Mouse (Mus musculus): Measurements from ENCODE around the gene Zfp36.
A peak's percentile ranks its signal among the peaks of the same experiment; 100 is the strongest.

The Zfp36 gene

DNA sequence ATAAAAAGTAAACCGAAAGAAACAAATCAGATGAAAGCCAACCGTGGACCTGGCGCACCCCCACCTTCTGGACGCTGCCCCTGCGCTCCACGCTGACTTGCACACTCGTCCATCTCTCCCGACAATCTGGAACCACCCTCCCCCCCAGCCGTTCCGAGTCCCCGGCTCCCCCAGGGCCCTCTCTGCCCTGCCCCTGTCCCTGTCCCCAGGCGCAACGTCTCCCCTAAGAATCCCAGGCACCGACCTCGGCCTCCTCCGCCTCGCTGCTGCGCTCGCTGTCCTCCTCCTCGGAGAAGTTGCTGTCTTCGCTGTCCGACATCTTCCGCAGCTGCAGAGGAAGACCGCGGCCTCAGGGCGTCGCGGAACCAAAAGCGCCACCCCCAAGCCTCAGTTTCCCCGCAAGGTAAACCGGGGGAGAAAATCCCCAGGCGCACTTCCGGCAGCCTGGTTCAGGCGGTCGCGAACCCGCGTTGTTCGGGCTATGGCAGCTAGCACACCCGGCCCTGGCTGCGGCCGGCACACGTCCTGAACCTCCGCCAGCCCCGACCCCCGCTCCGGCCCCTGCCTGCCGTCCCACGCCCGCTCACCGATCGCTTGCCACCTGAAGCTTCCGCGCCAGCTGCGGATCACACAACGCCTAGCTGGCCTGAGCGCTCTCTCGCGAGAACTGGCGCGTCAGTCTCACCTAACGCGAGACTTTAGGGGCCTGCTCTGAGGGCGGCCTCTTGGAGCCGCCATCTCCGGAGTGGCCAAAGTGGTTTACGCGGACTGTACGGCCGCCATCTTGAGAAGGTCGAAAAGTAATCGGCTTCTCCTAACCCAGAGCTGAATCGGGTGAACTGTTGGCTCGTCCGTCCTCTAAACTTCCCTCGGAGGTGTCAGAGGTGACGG lies 41.7 kb downstream of the Zfp36 start, which contains the start of gene Supt5:
TSS of gene Supt5 (minus strand) at position 639 of the 891 bp plus-strand sequence.
- peak; percentile 99 for DNase-seq (ENCODE audit: low read depth, low spot score)

DNA sequence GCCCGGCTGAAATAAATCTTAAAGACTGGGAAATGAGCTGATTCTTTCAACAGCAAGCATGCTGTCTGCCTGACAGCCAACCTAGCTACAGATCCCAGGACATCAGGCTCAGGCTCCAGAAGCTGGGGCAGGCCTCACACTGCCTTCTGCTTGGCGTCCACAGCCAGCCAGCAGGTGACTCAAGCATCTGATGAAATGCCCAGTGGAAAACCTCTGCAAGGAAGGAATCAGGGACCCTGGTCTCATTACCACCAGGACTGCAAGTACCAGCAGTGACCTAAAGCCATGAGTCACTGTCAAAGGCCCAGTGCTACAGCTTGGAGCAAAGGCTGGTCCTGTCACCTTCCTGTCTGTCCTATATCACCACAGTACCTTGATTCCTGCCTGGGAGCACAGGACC lies 44.6 kb downstream of the Zfp36 start:
- DNase-seq (ENCODE audit: low read depth, low spot score): no peak

DNA sequence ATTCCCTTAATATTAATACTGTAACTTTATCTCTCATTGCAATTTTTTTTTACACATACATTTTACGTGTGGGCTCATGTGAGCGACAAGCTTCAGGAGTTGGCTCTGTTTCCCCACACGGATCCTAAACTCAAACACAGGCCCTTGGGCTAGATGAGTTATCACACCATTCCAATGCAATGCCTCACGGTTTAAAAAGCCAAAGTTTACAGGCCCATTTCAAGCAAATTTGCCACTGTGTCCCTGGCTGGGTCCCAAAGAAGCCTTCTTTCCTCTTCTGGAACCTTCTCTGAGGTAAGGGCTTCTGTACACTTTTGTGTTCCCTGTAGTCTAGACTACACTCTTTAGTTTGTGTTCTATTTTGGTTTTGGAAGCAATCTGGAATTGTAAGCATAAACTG lies 45.5 kb downstream of the Zfp36 start:
- no peak for DNase-seq (ENCODE audit: low read depth, low spot score)

DNA sequence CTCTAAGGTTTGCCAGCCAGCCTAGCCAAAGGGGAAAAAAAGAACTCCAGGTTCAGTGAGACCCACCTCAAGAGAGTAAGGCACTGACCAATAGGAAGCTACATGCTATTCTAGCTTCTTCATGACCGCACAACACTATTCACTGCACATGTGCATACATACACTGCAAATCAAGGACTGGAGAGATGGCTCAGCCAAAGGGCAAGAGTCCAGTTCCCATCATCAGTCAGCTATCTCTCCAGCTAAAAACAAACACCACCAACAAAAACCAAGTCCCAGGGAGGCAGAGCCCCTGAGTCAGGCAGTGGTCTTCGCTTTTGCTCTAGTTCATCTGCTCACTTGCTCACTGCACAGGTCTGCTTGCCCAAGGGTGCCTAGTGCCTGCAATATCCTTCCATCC lies 51.8 kb downstream of the Zfp36 start:
- DNase-seq (ENCODE audit: low read depth, low spot score): no peak
